Mouse (Mus musculus): Measurements from ENCODE around the gene Gda. TPM values are rescaled to one million over a fixed set of nuclear protein-coding genes. Genes with fewer than 3 reads are reported as not detected.
A peak's percentile ranks its signal among the peaks of the same experiment; 100 is the strongest.

The Gda gene
- polyA plus RNA-seq, 1 experiment, result 24.8 TPM

GRCm38 (mm10) chr19:21381696-21382095 is 91.5 kb downstream of the Gda start:
- DNase-seq (ENCODE audit: low read depth, low spot score), result no peak
- WGBS, result 51% methylated on average over 2 of the region's 2 CpGs

GRCm38 (mm10) chr19:21379195-21379594 is 94.0 kb downstream of the Gda start:
- no peak for DNase-seq (ENCODE audit: low read depth, low spot score)
- 55% methylated on average over 5 of the region's 5 CpGs for WGBS

GRCm38 (mm10) chr19:21376445-21377218 is 96.6 kb downstream of the Gda start:
- 68% methylated on average over 4 of the region's 4 CpGs for WGBS
- peak; percentile 56 for DNase-seq (ENCODE audit: low read depth, low spot score)

GRCm38 (mm10) chr19:21373073-21373755 is 100.0 kb downstream of the Gda start:
- DNase-seq (ENCODE audit: low read depth, low spot score), result peak; percentile 63
- 45% methylated on average over 11 of the region's 11 CpGs for WGBS

- 69% methylated on average over 12 of the region's 12 CpGs for WGBS
- no peak for DNase-seq (ENCODE audit: low read depth, low spot score)
Measured at GRCm38 (mm10) chr19:21372395-21373072, 100.7 kb downstream of the Gda start.

GRCm38 (mm10) chr19:21371337-21371736 is 101.9 kb downstream of the Gda start:
- WGBS, result 59% methylated on average over 2 of the region's 2 CpGs
- no peak for DNase-seq (ENCODE audit: low read depth, low spot score)

- 94% methylated on average over 8 of the region's 8 CpGs for WGBS
- DNase-seq (ENCODE audit: low read depth, low spot score), result no peak
Measured at GRCm38 (mm10) chr19:21370782-21371181, 102.5 kb downstream of the Gda start.

- DNase-seq (ENCODE audit: low read depth, low spot score), result no peak
- 84% methylated on average over 6 of the region's 6 CpGs for WGBS
Measured at GRCm38 (mm10) chr19:21369175-21369574, 104.1 kb downstream of the Gda start.

GRCm38 (mm10) chr19:21368595-21368994 is 104.7 kb downstream of the Gda start:
- no peak for DNase-seq (ENCODE audit: low read depth, low spot score)
- WGBS, result 67% methylated on average over 4 of the region's 4 CpGs

- no peak for DNase-seq (ENCODE audit: low read depth, low spot score)
- 82% methylated on average over 6 of the region's 6 CpGs for WGBS
Measured at GRCm38 (mm10) chr19:21357792-21358191, 115.5 kb downstream of the Gda start.

- 82% methylated on average over 6 of the region's 6 CpGs for WGBS
- no peak for DNase-seq (ENCODE audit: low read depth, low spot score)
Measured at GRCm38 (mm10) chr19:21349634-21350033, 123.6 kb downstream of the Gda start.

GRCm38 (mm10) chr19:21346646-21347045 is 126.6 kb downstream of the Gda start:
- no peak for DNase-seq (ENCODE audit: low read depth, low spot score)
- 92% methylated on average over 6 of the region's 6 CpGs for WGBS

Other genes with a start within 250 kb of the Gda start
- gene Zfand5, start 201.2 kb downstream of the Gda start, polyA plus RNA-seq (2012; rRNA removed), result 10.3 and 10.9 TPM in 2 replicates
- 9.5 and 10.8 TPM in 2 replicates for gene 1110059E24Rik, start 179.5 kb upstream of the Gda start, polyA plus RNA-seq (2012; rRNA removed)
- 10.3 and 12.6 TPM in 2 replicates for gene Abhd17b, start 179.7 kb upstream of the Gda start, polyA plus RNA-seq (2012; rRNA removed)